Mouse (Mus musculus): ENCODE results near the gene Gm614. TPM values are rescaled to one million over a fixed set of nuclear protein-coding genes. Genes with fewer than 3 reads are reported as not detected.

The Gm614 gene
- total RNA-seq (2017) = 10.8 to 15.8 TPM (median 13.4 TPM) in 3 replicates

DNA sequence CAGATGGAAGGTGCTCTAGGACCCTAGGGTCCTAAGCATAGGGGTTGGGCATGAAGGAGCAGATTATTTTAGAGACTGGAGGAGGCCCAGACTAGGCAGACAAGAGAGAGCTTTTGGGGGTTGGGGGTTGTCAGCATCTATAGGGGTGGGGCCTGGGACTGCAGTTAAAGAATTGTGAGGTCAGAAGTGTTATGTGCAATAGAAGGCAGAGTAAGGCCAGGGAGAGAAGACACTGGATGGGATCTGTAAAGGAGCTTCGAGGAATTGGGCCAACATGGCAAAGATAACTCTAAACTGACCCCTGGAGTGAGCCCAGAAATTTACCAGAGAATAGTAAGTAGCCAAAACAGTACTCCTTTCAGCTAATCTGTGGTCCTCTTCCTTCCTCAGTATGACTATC, at the start of gene Gm614:
Gene Gm614, minus strand, starts transcription at position 101 of the 400 bp plus-strand sequence.
- no peak for ATAC-seq (replicated peaks; ENCODE audit: insufficient number of reproducible peaks, low FRiP score, low TSS enrichment, poor library complexity, severe bottlenecking)

DNA sequence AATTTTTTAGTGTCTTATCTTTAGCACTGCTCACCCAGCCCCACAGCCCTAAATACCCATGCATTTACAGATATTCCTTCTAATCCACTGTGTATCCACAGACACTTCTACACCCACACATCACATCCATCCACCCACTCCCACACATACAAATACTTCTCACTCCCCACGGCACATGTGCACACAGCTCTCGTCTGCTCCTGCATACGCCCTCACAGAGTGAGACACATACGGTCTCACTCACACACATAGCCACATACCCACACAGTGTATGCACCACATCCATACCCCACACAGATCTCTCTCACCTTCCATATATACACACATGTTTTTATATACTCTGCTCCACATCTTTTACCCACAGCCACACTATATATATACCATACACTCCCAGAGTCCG, 45.5 kb upstream of the Gm614 start:
- ATAC-seq (replicated peaks; ENCODE audit: insufficient number of reproducible peaks, low FRiP score, low TSS enrichment, poor library complexity, severe bottlenecking) = no peak

DNA sequence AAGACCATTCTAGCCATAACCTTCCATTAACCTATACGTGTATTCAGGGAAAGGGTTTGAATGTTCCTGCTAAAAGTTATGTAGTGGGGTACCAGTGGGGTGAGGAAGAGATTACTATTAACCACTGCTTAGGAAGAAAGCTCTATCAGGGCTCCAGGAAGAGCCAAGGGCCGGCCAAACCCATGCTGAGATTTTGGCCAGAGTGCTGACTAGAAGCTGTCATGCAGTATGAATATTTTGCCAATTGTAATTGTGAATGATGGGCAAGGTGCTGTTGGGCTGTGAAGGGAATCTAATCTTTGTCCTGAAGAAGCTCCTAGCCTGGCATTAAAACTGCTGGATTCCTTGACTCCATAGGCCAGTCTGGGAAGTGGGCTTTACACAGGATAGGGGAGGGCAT, 40.9 kb upstream of the Gm614 start:
- no peak for ATAC-seq (replicated peaks; ENCODE audit: insufficient number of reproducible peaks, low FRiP score, low TSS enrichment, poor library complexity, severe bottlenecking)

- ATAC-seq (replicated peaks; ENCODE audit: insufficient number of reproducible peaks, low FRiP score, low TSS enrichment, poor library complexity, severe bottlenecking) = no peak
Observed at GRCm38 (mm10) chrX:101301654-101302053, 37.9 kb upstream of the Gm614 start.

GRCm38 (mm10) chrX:101300427-101301030, 36.7 kb upstream of the Gm614 start:
- no peak for ATAC-seq (replicated peaks; ENCODE audit: insufficient number of reproducible peaks, low FRiP score, low TSS enrichment, poor library complexity, severe bottlenecking)

- ATAC-seq (replicated peaks; ENCODE audit: insufficient number of reproducible peaks, low FRiP score, low TSS enrichment, poor library complexity, severe bottlenecking) = no peak
Observed at GRCm38 (mm10) chrX:101299473-101300426, 36.0 kb upstream of the Gm614 start.

DNA sequence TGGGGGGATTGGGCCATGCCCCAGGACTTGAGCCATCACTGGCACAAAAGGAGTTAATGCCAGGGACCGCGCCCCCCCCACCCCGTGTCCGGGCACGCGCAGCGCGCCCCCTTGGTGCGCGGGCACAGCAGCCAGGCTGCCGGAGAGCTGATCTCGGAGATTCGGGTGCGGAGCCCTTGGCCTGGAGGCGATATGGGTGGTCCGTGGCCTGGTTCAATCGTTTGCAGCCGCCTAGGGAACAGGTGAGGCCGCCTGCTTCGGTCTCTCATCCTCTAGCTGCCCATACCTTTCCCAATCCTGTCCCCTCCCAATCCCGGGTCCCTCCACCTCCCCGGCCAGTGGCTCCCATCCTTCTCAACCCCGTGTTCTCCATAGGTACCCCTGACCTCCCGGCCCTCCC, 35.3 kb upstream of the Gm614 start, which contains the start of gene Nlgn3:
Gene Nlgn3, plus strand, starts transcription at position 114 of the 400 bp plus-strand sequence.
- no peak for ATAC-seq (replicated peaks; ENCODE audit: insufficient number of reproducible peaks, low FRiP score, low TSS enrichment, poor library complexity, severe bottlenecking)

DNA sequence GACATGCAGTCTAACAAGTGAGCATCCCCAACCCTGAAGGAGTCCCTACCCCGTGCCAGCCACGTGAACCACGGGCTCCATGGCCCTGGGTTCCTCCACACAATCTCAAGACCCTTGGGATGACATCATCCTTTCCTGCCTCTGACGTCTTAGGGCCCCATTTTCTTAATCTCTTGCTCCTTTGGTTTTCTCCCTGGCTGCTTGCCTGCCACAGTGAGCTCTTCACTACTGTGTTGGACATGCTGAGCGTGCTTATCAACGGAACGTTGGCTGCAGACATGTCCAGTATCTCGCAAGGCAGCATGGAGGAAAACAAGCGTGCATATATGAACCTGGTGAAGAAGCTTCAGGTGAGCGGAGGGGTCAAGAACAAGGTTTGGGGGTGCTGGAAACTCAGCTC, 26.3 kb upstream of the Gm614 start:
- no peak for ATAC-seq (replicated peaks; ENCODE audit: insufficient number of reproducible peaks, low FRiP score, low TSS enrichment, poor library complexity, severe bottlenecking)

DNA sequence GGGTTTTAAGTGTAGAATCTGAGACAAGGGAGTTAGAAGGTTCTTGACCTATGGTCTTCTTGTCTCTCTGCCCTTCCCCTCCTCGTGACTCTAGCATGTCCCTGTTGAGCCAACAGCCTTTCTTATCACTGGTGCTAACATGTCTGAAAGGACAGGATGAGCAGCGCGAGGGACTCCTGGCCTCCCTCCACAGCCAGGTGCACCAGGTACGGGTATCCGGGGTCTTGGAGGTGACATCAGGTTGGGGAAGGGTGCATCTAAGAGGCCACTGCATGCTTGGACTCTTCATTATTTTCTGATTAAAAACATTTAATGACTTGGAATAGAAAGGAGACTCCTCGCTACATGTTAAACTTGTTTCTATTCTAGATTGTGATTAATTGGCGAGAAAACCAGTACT, 25.2 kb upstream of the Gm614 start:
- ATAC-seq (replicated peaks; ENCODE audit: insufficient number of reproducible peaks, low FRiP score, low TSS enrichment, poor library complexity, severe bottlenecking) = no peak

- no peak for ATAC-seq (replicated peaks; ENCODE audit: insufficient number of reproducible peaks, low FRiP score, low TSS enrichment, poor library complexity, severe bottlenecking)
Observed at GRCm38 (mm10) chrX:101288432-101288831, 24.6 kb upstream of the Gm614 start.

DNA sequence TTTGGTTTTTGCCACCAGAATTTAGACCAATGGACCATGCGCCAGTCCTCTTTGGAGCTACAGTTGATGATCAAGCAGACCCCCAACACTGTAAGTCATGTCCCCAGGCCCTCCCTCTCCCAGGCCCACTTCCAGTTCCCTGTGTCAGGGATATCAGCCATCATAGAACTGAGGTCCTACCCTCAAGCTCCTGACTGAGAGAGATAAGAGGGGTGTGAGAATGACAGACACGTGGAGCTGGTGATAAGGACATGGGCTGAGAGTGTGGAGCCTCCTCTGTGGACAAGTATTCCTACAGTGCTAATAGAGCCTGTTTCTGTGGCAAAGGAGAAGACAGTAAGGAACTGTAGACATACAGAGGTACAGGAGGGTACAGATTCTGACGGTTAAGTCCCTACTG, 23.8 kb upstream of the Gm614 start:
- ATAC-seq (replicated peaks; ENCODE audit: insufficient number of reproducible peaks, low FRiP score, low TSS enrichment, poor library complexity, severe bottlenecking) = no peak

- no peak for ATAC-seq (replicated peaks; ENCODE audit: insufficient number of reproducible peaks, low FRiP score, low TSS enrichment, poor library complexity, severe bottlenecking)
Observed at GRCm38 (mm10) chrX:101285953-101286670, 22.3 kb upstream of the Gm614 start.

GRCm38 (mm10) chrX:101285534-101285933, 21.7 kb upstream of the Gm614 start:
- ATAC-seq (replicated peaks; ENCODE audit: insufficient number of reproducible peaks, low FRiP score, low TSS enrichment, poor library complexity, severe bottlenecking) = peak; percentile 61; the same call in 1 of the 2 replicates

GRCm38 (mm10) chrX:101282813-101283212, 19.0 kb upstream of the Gm614 start:
- ATAC-seq (replicated peaks; ENCODE audit: insufficient number of reproducible peaks, low FRiP score, low TSS enrichment, poor library complexity, severe bottlenecking) = no peak

DNA sequence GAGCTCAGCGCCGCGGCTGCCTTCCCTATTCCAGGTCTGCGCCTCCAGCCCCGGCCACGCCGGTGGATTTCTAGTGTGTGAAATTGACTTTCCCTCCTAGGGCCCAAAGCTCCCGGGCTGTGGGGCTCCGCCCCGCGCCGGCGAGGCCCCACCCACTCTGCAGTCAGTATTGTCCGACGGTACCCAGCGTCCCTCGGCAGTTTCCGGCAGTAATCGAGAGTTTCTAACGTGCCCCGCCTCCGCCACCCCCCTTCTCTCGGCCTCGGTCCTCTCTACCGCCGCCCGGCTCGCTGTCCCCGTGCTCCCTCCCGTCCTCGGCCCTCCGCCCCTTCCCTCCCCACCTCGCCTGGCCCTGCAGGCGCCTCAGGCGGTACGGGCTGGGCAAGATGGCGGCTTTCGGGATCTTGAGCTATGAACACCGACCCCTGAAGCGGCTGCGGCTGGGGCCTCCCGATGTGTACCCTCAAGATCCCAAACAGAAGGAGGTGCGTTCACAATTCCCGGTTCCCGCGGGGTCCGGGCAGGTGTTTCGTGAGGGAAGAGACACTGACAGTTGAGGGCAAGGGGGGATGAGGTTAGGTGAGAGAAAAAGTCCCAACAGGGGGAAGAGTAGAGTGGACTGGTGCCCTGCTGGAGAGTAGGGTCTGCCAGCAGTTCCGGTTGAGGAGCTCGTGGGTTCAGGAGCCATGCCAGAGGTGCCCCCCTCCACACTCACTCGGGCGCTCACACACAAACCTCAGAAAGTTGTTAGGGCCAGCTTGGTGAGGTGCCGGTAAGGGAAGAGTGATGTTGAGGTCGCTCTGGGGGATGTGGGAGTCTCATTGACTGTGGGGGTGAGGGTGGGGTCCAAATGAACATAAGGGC, 10.3 kb upstream of the Gm614 start, which contains the start of gene Med12:
Gene Med12, plus strand, starts transcription at position 156 of the 864 bp plus-strand sequence.
- ATAC-seq (replicated peaks; ENCODE audit: insufficient number of reproducible peaks, low FRiP score, low TSS enrichment, poor library complexity, severe bottlenecking) = peak; percentile 99

DNA sequence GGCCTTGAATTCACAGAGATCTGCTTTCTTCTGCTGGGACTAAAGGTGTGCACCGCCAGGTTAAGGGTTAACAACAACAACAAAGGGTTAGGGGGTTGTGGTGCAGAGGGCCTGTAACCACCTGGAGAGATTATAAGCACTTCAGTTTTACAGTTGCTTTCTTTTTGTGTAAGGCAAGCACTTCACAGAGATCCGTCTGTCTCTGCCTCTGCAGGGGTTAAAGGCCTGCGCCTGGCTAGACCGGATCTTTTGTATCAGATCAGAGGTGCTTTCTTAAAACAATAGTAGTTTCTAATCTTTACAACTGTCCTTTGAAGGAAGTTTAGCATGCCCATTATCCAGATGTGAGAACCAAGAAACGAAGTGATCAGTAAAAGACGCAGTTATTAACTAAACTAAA, 9.6 kb upstream of the Gm614 start:
- ATAC-seq (replicated peaks; ENCODE audit: insufficient number of reproducible peaks, low FRiP score, low TSS enrichment, poor library complexity, severe bottlenecking) = no peak

DNA sequence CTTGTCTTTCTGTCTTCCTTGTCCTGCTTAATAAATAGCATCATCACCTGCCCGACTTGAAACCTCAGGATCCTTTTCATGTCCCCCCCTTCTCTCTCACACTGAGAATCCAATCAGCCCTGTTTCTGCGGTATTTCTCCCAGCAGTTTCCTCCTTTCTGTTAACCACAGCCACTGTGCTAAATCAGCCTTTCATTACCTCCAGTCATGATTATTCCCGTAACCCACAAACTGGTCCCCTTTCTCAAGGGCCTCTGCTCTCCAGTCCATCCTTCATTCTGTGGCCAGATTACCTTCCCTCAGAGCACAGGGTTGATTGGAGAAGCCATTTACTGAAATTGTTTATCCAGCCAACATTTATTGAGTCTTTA, 4.9 kb upstream of the Gm614 start, which contains the start of gene Gm20489:
Gene Gm20489, minus strand, starts transcription at position 269 of the 370 bp plus-strand sequence.
- no peak for ATAC-seq (replicated peaks; ENCODE audit: insufficient number of reproducible peaks, low FRiP score, low TSS enrichment, poor library complexity, severe bottlenecking)

- peak; percentile 87 for ATAC-seq (replicated peaks; ENCODE audit: insufficient number of reproducible peaks, low FRiP score, low TSS enrichment, poor library complexity, severe bottlenecking)
Observed at GRCm38 (mm10) chrX:101268025-101268754, 4.4 kb upstream of the Gm614 start, which contains the start of gene Il2rg. Gene Il2rg, minus strand, starts transcription at chrX:101268255.

Measured in monocyte, adult 5-6 weeks (primary cell).